Mouse (Mus musculus) myocyte (in vitro differentiated cells): ENCODE data around the gene Cyp4f37.

Experiments
- CEBPB ChIP-seq: IDR thresholded peaks from 2 replicates; pipeline ENCODE4 v1.6.1; 2011; ENCODE audit warnings: mild to moderate bottlenecking, moderate library complexity; ENCODE audit not compliant: poor library complexity, insufficient read depth, severe bottlenecking
- E2F4 ChIP-seq: IDR thresholded peaks from one replicate; pipeline ENCODE4 v1.6.1; 2011; ENCODE audit warnings: mild to moderate bottlenecking, control low read depth, moderate library complexity; ENCODE audit not compliant: insufficient read depth
- MAX ChIP-seq: IDR thresholded peaks from one replicate; pipeline ENCODE4 v1.6.1; 2011; ENCODE audit warnings: low read depth, mild to moderate bottlenecking, control low read depth
- MYOD1 ChIP-seq, 3 experiments: IDR thresholded peaks; one replicate each; pipeline ENCODE4 v1.6.1; 2011; ENCODE audit warnings: control low read depth in 2 of 3, low read depth in 2 of 3, mild to moderate bottlenecking in 2 of 3, moderate library complexity in 1 of 3; ENCODE audit not compliant: insufficient read length in 2 of 3, control insufficient read depth in 1 of 3
- MYOG ChIP-seq, 3 experiments: IDR thresholded peaks; one replicate each; pipeline ENCODE4 v1.6.1; 2011; ENCODE audit warnings: control low read depth in 2 of 3, low read depth in 2 of 3, mild to moderate bottlenecking in 2 of 3; ENCODE audit not compliant: insufficient read length in 2 of 3, control insufficient read depth in 1 of 3, insufficient read depth in 1 of 3
- POLR2A ChIP-seq: IDR thresholded peaks from one replicate; pipeline ENCODE4 v1.6.1; 2011; ENCODE audit warnings: low read depth, mild to moderate bottlenecking, control low read depth, moderate library complexity; ENCODE audit not compliant: insufficient read length
- POLR2AphosphoS2 ChIP-seq: IDR thresholded peaks from one replicate; pipeline ENCODE4 v1.6.1; 2011; ENCODE audit warnings: low read depth, control low read depth; ENCODE audit not compliant: insufficient read length
- TCF12 ChIP-seq: IDR thresholded peaks from one replicate; pipeline ENCODE4 v1.6.1; 2011; ENCODE audit warnings: mild to moderate bottlenecking, control low read depth; ENCODE audit not compliant: poor library complexity, insufficient read depth, severe bottlenecking
- TCF3 ChIP-seq: IDR thresholded peaks from one replicate; pipeline ENCODE4 v1.6.1; 2011; ENCODE audit warnings: low read depth, control low read depth; ENCODE audit not compliant: insufficient read length
- USF1 ChIP-seq: IDR thresholded peaks from one replicate; pipeline ENCODE4 v1.6.1; 2011; ENCODE audit warnings: low read depth, mild to moderate bottlenecking, control low read depth, moderate library complexity

DNA sequence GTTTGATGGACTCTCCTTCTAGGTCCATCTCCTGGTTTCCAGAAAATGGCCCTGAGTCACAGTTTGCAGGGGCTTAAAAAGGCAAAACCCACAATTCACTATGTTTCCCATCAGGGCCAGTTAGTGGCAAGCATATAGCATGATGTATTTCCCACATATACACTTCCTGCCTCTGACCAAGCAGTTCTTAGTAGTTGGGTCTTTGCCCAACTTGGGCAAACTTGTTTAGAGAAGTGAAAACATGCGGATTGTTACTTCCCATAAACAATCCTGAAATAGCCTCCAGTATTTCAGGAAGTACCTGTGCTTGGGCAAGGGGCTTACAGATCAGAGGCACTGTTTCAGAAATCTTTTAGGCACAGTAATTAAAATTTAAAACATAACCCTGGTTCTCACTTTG, 13.1 kb upstream of the Cyp4f37 start:
- TF ChIP-seq POLR2A (no peak), POLR2AphosphoS2 (no peak), MAX (no peak), CEBPB (no peak), TCF12 (no peak), TCF3 (no peak), USF1 (no peak), MYOD1 (IDR thresholded peaks at IDR 0.05; ENCODE audit: control insufficient read depth in 1 of 3, insufficient read length in 2 of 3, low read depth in 2 of 3) (no peak), E2F4 (no peak), MYOG (IDR thresholded peaks at IDR 0.05; ENCODE audit: control insufficient read depth in 1 of 3, insufficient read depth in 1 of 3, insufficient read length in 2 of 3, low read depth in 2 of 3) (no peak)
